Mouse (Mus musculus): Measurements from ENCODE around the gene Crtc1.

- TF ChIP-seq CTCF (IDR thresholded peaks at IDR 0.05; ENCODE audit: extremely low read depth, insufficient read depth, low read length) (no peak), POLR2A (IDR thresholded peaks at IDR 0.05; ENCODE audit: extremely low read depth, insufficient read depth, low read length) (no peak)
These were observed 18.5 kb upstream of the Crtc1 start for GRCm38 (mm10) chr8:70457882-70458281.

Measured in cortical plate, adult 2 months (tissue).